Mouse (Mus musculus): ENCODE results near the gene Gm13691. TPM values are rescaled to one million over a fixed set of nuclear protein-coding genes. Genes with fewer than 3 reads are reported as not detected.
"Not testable (repeated sequence)": the region's sequence is repeated elsewhere in the genome, so short reads cannot be mapped to it uniquely, and the experiment has no call there.

Gene Gm13691
- polyA plus RNA-seq (2015; fragmentation: Nextera tagmentation; extraction: Ambion mirVana) = not detected in 2 replicates

DNA sequence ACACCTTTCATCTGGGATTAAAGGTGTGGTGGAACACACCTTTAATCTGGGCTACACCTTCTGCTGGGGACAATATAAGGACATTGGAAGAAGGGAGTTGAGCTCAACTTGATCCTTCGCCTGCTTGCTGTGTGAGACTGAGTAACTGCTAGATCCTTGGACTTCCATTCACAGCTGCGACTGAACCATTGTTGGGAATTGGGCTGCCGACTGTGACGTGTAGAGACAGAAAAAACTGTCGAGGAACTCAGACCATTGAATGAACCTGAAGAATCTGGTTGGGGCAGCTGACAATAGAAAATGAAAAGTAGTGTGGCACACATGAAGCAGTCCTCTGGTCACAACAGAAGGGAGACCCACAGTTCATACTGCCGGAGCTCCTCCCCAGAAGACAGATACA, at the start of gene Gm13691:
Gene Gm13691 (plus strand): TSS at position 301 of the 400 bp plus-strand sequence.
- not testable (repeated sequence) for H3K4me3 ChIP-seq (ENCODE audit: low read depth, low read length); H3K4me2 ChIP-seq (ENCODE audit: low read depth, low read length); H3K9me3 ChIP-seq (replicated peaks; ENCODE audit: control insufficient read depth, low read length); H3K9ac ChIP-seq (ENCODE audit: low read depth, low read length); H3K27ac ChIP-seq (ENCODE audit: low read length); H3K4me1 ChIP-seq (ENCODE audit: control insufficient read depth, low read depth, low read length); H3K27me3 ChIP-seq (ENCODE audit: control insufficient read depth, insufficient read depth, low read depth, low read length); ATAC-seq (ENCODE audit: low read depth); H3K36me3 ChIP-seq (ENCODE audit: control insufficient read depth, insufficient read depth)
- WGBS (ENCODE audit: insufficient replicate concordance) = no CpG with 5 or more reads among the region's 6 CpGs

GRCm38 (mm10) chr2:83940931-83941361, 49.4 kb upstream of the Gm13691 start, which contains the start of gene Zswim2:
Zswim2 (minus strand) TSS chr2:83941228.
- H3K27me3 ChIP-seq (ENCODE audit: control insufficient read depth, insufficient read depth, low read depth, low read length) = no peaks in the 10 kb centered on the region
- H3K9me3 ChIP-seq (replicated peaks; ENCODE audit: control insufficient read depth, low read length) = no peaks in the 10 kb centered on the region
- no peak within 1 kb of the TSS for H3K9ac ChIP-seq (ENCODE audit: low read depth, low read length)
- WGBS (ENCODE audit: insufficient replicate concordance) = 1% methylated on average over 20 of the region's 20 CpGs
- no peak for ATAC-seq (ENCODE audit: low read depth)
- no peak within 1 kb of the TSS for H3K27ac ChIP-seq (ENCODE audit: low read length)
- no peak within 1 kb of the TSS for H3K4me3 ChIP-seq (ENCODE audit: low read depth, low read length)
- H3K4me2 ChIP-seq (ENCODE audit: low read depth, low read length) = 0 out of 2 replicates have a peak within 1 kb of the TSS, but pooled peaks have one; percentile 30
- no peaks in the 10 kb centered on the region for H3K36me3 ChIP-seq (ENCODE audit: control insufficient read depth, insufficient read depth)
- H3K4me1 ChIP-seq (ENCODE audit: control insufficient read depth, low read depth, low read length) = no peaks in the 10 kb centered on the region

- Histone ChIP-seq H3K9me3 (replicated peaks; ENCODE audit: control insufficient read depth, low read length) (no peaks in the 10 kb centered on the region), H3K4me2 (ENCODE audit: low read depth, low read length) (no peak overlapping the region), H3K27me3 (ENCODE audit: control insufficient read depth, insufficient read depth, low read depth, low read length) (no peaks in the 10 kb centered on the region), H3K4me3 (ENCODE audit: low read depth, low read length) (no peak overlapping the region), H3K27ac (ENCODE audit: low read length) (no peak overlapping the region), H3K9ac (ENCODE audit: low read depth, low read length) (no peak overlapping the region), H3K36me3 (ENCODE audit: control insufficient read depth, insufficient read depth) (no peaks in the 10 kb centered on the region), H3K4me1 (ENCODE audit: control insufficient read depth, low read depth, low read length) (no peaks in the 10 kb centered on the region)
- ATAC-seq (ENCODE audit: low read depth) = no peak
- WGBS (ENCODE audit: insufficient replicate concordance) = 17% methylated on average over 3 of the region's 3 CpGs
Observed at GRCm38 (mm10) chr2:83941378-83941777, 49.0 kb upstream of the Gm13691 start.

- no peak overlapping the region for H3K9ac ChIP-seq (ENCODE audit: low read depth, low read length)
- H3K4me2 ChIP-seq (ENCODE audit: low read depth, low read length) = no peak overlapping the region
- no peaks in the 10 kb centered on the region for H3K9me3 ChIP-seq (replicated peaks; ENCODE audit: control insufficient read depth, low read length)
- H3K4me1 ChIP-seq (ENCODE audit: control insufficient read depth, low read depth, low read length) = no peaks in the 10 kb centered on the region
- no peaks in the 10 kb centered on the region for H3K36me3 ChIP-seq (ENCODE audit: control insufficient read depth, insufficient read depth)
- H3K27me3 ChIP-seq (ENCODE audit: control insufficient read depth, insufficient read depth, low read depth, low read length) = no peaks in the 10 kb centered on the region
- ATAC-seq (ENCODE audit: low read depth) = no peak
- H3K4me3 ChIP-seq (ENCODE audit: low read depth, low read length) = no peak overlapping the region
- WGBS (ENCODE audit: insufficient replicate concordance) = 14% methylated on average over 4 of the region's 4 CpGs
- H3K27ac ChIP-seq (ENCODE audit: low read length) = no peak overlapping the region
Observed at GRCm38 (mm10) chr2:83941792-83942191, 48.6 kb upstream of the Gm13691 start.

DNA sequence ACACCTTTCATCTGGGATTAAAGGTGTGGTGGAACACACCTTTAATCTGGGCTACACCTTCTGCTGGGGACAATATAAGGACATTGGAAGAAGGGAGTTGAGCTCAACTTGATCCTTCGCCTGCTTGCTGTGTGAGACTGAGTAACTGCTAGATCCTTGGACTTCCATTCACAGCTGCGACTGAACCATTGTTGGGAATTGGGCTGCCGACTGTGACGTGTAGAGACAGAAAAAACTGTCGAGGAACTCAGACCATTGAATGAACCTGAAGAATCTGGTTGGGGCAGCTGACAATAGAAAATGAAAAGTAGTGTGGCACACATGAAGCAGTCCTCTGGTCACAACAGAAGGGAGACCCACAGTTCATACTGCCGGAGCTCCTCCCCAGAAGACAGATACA, 35.0 kb upstream of the Gm13691 start, which contains the start of gene Gm13698:
Gene Gm13698 (plus strand): TSS at position 301 of the 400 bp plus-strand sequence.
- H3K27ac ChIP-seq (ENCODE audit: low read length); H3K4me3 ChIP-seq (ENCODE audit: low read depth, low read length); H3K9me3 ChIP-seq (replicated peaks; ENCODE audit: control insufficient read depth, low read length); H3K4me2 ChIP-seq (ENCODE audit: low read depth, low read length); H3K36me3 ChIP-seq (ENCODE audit: control insufficient read depth, insufficient read depth); ATAC-seq (ENCODE audit: low read depth); H3K4me1 ChIP-seq (ENCODE audit: control insufficient read depth, low read depth, low read length); H3K27me3 ChIP-seq (ENCODE audit: control insufficient read depth, insufficient read depth, low read depth, low read length); H3K9ac ChIP-seq (ENCODE audit: low read depth, low read length): not testable (repeated sequence)
- WGBS (ENCODE audit: insufficient replicate concordance) = no CpG with 5 or more reads among the region's 6 CpGs

GRCm38 (mm10) chr2:83961203-83961602, 29.1 kb upstream of the Gm13691 start, which contains the start of gene Gm13693:
Gm13693 (plus strand) TSS chr2:83961503.
- no CpG with 5 or more reads among the region's 6 CpGs for WGBS (ENCODE audit: insufficient replicate concordance)
- H3K36me3 ChIP-seq (ENCODE audit: control insufficient read depth, insufficient read depth); H3K27ac ChIP-seq (ENCODE audit: low read length); H3K4me1 ChIP-seq (ENCODE audit: control insufficient read depth, low read depth, low read length); H3K27me3 ChIP-seq (ENCODE audit: control insufficient read depth, insufficient read depth, low read depth, low read length); H3K9me3 ChIP-seq (replicated peaks; ENCODE audit: control insufficient read depth, low read length); H3K4me3 ChIP-seq (ENCODE audit: low read depth, low read length); H3K4me2 ChIP-seq (ENCODE audit: low read depth, low read length); H3K9ac ChIP-seq (ENCODE audit: low read depth, low read length); ATAC-seq (ENCODE audit: low read depth): not testable (repeated sequence)

DNA sequence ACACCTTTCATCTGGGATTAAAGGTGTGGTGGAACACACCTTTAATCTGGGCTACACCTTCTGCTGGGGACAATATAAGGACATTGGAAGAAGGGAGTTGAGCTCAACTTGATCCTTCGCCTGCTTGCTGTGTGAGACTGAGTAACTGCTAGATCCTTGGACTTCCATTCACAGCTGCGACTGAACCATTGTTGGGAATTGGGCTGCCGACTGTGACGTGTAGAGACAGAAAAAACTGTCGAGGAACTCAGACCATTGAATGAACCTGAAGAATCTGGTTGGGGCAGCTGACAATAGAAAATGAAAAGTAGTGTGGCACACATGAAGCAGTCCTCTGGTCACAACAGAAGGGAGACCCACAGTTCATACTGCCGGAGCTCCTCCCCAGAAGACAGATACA, 23.3 kb upstream of the Gm13691 start, which contains the start of gene Gm13695:
Gene Gm13695 (plus strand): TSS at position 301 of the 400 bp plus-strand sequence.
- H3K9ac ChIP-seq (ENCODE audit: low read depth, low read length); H3K4me1 ChIP-seq (ENCODE audit: control insufficient read depth, low read depth, low read length); H3K4me3 ChIP-seq (ENCODE audit: low read depth, low read length); H3K27ac ChIP-seq (ENCODE audit: low read length); H3K9me3 ChIP-seq (replicated peaks; ENCODE audit: control insufficient read depth, low read length); H3K4me2 ChIP-seq (ENCODE audit: low read depth, low read length); ATAC-seq (ENCODE audit: low read depth); H3K27me3 ChIP-seq (ENCODE audit: control insufficient read depth, insufficient read depth, low read depth, low read length); H3K36me3 ChIP-seq (ENCODE audit: control insufficient read depth, insufficient read depth): not testable (repeated sequence)
- no CpG with 5 or more reads among the region's 6 CpGs for WGBS (ENCODE audit: insufficient replicate concordance)

DNA sequence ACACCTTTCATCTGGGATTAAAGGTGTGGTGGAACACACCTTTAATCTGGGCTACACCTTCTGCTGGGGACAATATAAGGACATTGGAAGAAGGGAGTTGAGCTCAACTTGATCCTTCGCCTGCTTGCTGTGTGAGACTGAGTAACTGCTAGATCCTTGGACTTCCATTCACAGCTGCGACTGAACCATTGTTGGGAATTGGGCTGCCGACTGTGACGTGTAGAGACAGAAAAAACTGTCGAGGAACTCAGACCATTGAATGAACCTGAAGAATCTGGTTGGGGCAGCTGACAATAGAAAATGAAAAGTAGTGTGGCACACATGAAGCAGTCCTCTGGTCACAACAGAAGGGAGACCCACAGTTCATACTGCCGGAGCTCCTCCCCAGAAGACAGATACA, 17.5 kb upstream of the Gm13691 start, which contains the start of gene Gm13696:
Gene Gm13696 (plus strand): TSS at position 301 of the 400 bp plus-strand sequence.
- H3K9me3 ChIP-seq (replicated peaks; ENCODE audit: control insufficient read depth, low read length); H3K27ac ChIP-seq (ENCODE audit: low read length); H3K4me3 ChIP-seq (ENCODE audit: low read depth, low read length); H3K36me3 ChIP-seq (ENCODE audit: control insufficient read depth, insufficient read depth); H3K4me1 ChIP-seq (ENCODE audit: control insufficient read depth, low read depth, low read length); H3K9ac ChIP-seq (ENCODE audit: low read depth, low read length); H3K27me3 ChIP-seq (ENCODE audit: control insufficient read depth, insufficient read depth, low read depth, low read length); H3K4me2 ChIP-seq (ENCODE audit: low read depth, low read length); ATAC-seq (ENCODE audit: low read depth): not testable (repeated sequence)
- no CpG with 5 or more reads among the region's 6 CpGs for WGBS (ENCODE audit: insufficient replicate concordance)

DNA sequence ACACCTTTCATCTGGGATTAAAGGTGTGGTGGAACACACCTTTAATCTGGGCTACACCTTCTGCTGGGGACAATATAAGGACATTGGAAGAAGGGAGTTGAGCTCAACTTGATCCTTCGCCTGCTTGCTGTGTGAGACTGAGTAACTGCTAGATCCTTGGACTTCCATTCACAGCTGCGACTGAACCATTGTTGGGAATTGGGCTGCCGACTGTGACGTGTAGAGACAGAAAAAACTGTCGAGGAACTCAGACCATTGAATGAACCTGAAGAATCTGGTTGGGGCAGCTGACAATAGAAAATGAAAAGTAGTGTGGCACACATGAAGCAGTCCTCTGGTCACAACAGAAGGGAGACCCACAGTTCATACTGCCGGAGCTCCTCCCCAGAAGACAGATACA, 11.7 kb upstream of the Gm13691 start, which contains the start of gene Gm13694:
Gene Gm13694 (plus strand): TSS at position 301 of the 400 bp plus-strand sequence.
- no CpG with 5 or more reads among the region's 6 CpGs for WGBS (ENCODE audit: insufficient replicate concordance)
- H3K27me3 ChIP-seq (ENCODE audit: control insufficient read depth, insufficient read depth, low read depth, low read length) = not testable (repeated sequence)

More for the DNA sequence above, 11.7 kb upstream of the Gm13691 start, which contains the start of gene Gm13694:
- not testable (repeated sequence) for H3K4me3 ChIP-seq (ENCODE audit: low read depth, low read length); H3K9ac ChIP-seq (ENCODE audit: low read depth, low read length); ATAC-seq (ENCODE audit: low read depth); H3K4me1 ChIP-seq (ENCODE audit: control insufficient read depth, low read depth, low read length); H3K9me3 ChIP-seq (replicated peaks; ENCODE audit: control insufficient read depth, low read length); H3K36me3 ChIP-seq (ENCODE audit: control insufficient read depth, insufficient read depth); H3K4me2 ChIP-seq (ENCODE audit: low read depth, low read length); H3K27ac ChIP-seq (ENCODE audit: low read length)

Data from liver, embryonic 16.5 days (tissue).